Mouse (Mus musculus) brain, embryonic 14.5 days (tissue): Measurements from ENCODE around the gene Fam173a.

Experiments
- CTCF ChIP-seq: fragments of 200-500 bp; IDR thresholded peaks from 2 replicates; pipeline ENCODE4 v1.5.1; 2012; ENCODE audit warnings: inconsistent platforms, mild to moderate bottlenecking, moderate library complexity, borderline replicate concordance; ENCODE audit not compliant: insufficient read depth, insufficient read length; ENCODE audit errors: extremely low read depth
- POLR2A ChIP-seq: fragments of 200-500 bp; IDR thresholded peaks from 2 replicates; pipeline ENCODE4 v1.6.1; 2012; ENCODE audit warnings: mild to moderate bottlenecking, inconsistent platforms, borderline replicate concordance; ENCODE audit not compliant: poor library complexity, insufficient read depth, insufficient read length, severe bottlenecking; ENCODE audit errors: extremely low read depth

DNA sequence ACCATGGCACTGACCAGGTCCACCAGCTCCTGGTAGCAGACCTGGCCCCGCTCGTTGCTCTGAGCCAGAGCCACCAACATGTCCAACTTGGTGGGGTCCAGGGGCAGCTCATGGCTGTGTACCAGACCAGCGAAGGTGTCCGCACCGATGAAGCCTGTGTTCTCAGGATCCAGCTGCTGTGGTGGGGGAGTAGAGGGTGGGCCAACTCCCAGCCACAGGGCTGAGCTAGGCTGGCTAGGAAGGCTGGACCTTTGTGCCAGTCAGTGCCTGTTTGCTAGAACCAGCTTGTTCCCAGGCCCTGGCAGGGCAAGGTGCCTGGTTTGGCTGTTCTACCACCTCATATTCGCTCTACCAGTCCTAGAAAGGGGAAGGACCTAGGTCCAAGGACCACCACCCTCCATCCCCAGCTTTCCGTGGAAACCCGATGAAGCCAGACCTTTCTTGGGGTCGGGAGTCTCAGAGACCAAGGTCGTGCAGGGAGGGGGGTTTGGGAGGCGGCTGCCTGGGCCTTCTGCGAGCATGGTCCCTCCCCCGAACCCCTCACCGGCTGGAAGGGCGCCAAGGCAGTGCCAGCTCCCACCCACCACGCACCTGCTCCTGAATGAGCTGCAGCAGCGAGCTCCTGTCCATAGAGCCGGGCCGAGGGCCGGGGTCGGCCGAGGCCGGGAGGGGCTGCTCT, 43.8 kb upstream of the Fam173a start:
- TF ChIP-seq CTCF (no peak), POLR2A (no peak; the same call in 1 of the 2 replicates)
